Comparison of ENCODE assay signal across 21 mouse cellular contexts in the genomic region with DNA sequence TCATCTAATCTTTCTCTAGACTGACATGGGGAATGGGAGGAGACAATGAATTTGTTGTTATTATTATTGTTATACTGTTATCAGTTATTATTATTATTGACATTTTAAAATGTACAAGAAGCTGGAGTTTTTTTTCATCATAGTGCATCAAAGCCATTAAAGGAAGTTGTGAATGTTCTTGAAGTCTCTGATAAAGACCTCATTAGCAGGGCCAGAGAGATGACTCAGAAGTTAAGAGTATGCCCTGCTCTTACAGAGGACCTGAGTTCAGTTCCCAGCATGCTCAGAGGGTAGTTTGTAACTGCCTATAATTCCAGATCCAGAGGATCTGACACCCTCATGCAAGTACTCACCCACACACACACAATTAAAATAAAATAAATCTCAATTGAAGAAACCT. TPM values are rescaled to one million over a fixed set of nuclear protein-coding genes. Genes with fewer than 3 reads are reported as not detected.
A peak's percentile ranks its signal among the peaks of the same experiment; 100 is the strongest.
DNase-seq lines count a peak whose midpoint lies in the region; ATAC-seq and TF ChIP-seq lines count a peak whose summit lies in the region.
"Had no signal": no experiment of that assay in that cellular context is flagged by ENCODE, and none has a peak within 500 bp of the region (broad histone marks: within the 10 kb centered on the region; RNA-seq: fewer than 3 reads in every experiment).

No protein-coding gene starts in this region.

- H3K9ac ChIP-seq in MEL (ENCODE audit: control insufficient read depth, low read depth, low read length, poor library complexity, severe bottlenecking) = no peak overlapping the region
- H3K9ac ChIP-seq in forebrain, embryonic 12.5 days = no peak overlapping the region

- no peaks in the 10 kb centered on the region for H3K9me3 ChIP-seq in MEL (replicated peaks; ENCODE audit: insufficient read depth, low read length)
- H3K9me3 ChIP-seq in forebrain, embryonic 12.5 days = no peaks in the 10 kb centered on the region
- no peaks in the 10 kb centered on the region for H3K9me3 ChIP-seq in hindbrain, embryonic 10.5 days
- H3K9me3 ChIP-seq: G1E had no signal

- TF ChIP-seq RAD21 in MEL (IDR thresholded peaks at IDR 0.05; ENCODE audit: low read depth, low read length) = no peak

- peaks cover 0 to 21% of the 10 kb centered on the region in 2 experiments; a peak in 3 of 4 replicates for H3K36me3 ChIP-seq in MEL (ENCODE audit: control insufficient read depth in 1 of 2, insufficient read depth in 2 of 2, low read length in 2 of 2)
- H3K36me3 ChIP-seq in forebrain, embryonic 12.5 days (replicated peaks) = no peaks in the 10 kb centered on the region
- H3K36me3 ChIP-seq in hindbrain, embryonic 10.5 days = no peaks in the 10 kb centered on the region

- H3K27me3 ChIP-seq in MEL (ENCODE audit: control insufficient read depth in 1 of 2, insufficient read depth in 2 of 2, low read length in 2 of 2) = no peaks in the 10 kb centered on the region
- H3K27me3 ChIP-seq in forebrain, embryonic 12.5 days = no peaks in the 10 kb centered on the region
- no peaks in the 10 kb centered on the region for H3K27me3 ChIP-seq in hindbrain, embryonic 10.5 days (ENCODE audit: insufficient read depth, poor library complexity, severe bottlenecking)
- H3K27me3 ChIP-seq: CH12.LX, Patski had no signal

- DNase-seq in 416B (ENCODE audit: low read depth) = peak; percentile 74
- peak; percentile 81 for DNase-seq in MEL (ENCODE audit: low read depth, low spot score)
- DNase-seq in hindbrain, embryonic 10.5 days (ENCODE audit: low spot score) = no peak
- DNase-seq: adrenal gland, adult 2 months; adrenal gland, adult 8-10 months; adrenal gland, postnatal 10 days; adrenal gland, postnatal 14 days; adrenal gland, postnatal 25 days; adrenal gland, postnatal 36 days; B cell, adult 2 months; cerebellum, adult 11 months; cerebellum, adult 11-12 months; cerebellum, adult 18-20 months; cerebellum, adult 2 months; cerebellum, adult 8-10 months had no signal

- H3K27ac ChIP-seq in MEL (ENCODE audit: control insufficient read depth, low read depth, low read length) = peak overlapping the region; percentile 49; the same call in 1 of the 2 replicates
- no peak overlapping the region for H3K27ac ChIP-seq in forebrain, embryonic 12.5 days
- H3K27ac ChIP-seq in hindbrain, embryonic 10.5 days = no peak overlapping the region

- H3K4me3 ChIP-seq in MEL (ENCODE audit: control insufficient read depth in 1 of 2, insufficient read depth in 1 of 2, low read depth in 2 of 2, low read length in 2 of 2) = no peak overlapping the region
- no peak overlapping the region for H3K4me3 ChIP-seq in forebrain, embryonic 12.5 days (replicated peaks)
- H3K4me3 ChIP-seq in hindbrain, embryonic 10.5 days = no peak overlapping the region

- H3K4me2 ChIP-seq in forebrain, embryonic 12.5 days = no peak overlapping the region

- TF ChIP-seq POLR2A in MEL (IDR thresholded peaks at IDR 0.05; ENCODE audit: control insufficient read depth in 1 of 2, insufficient read depth in 1 of 2, low read depth in 1 of 2, low read length in 2 of 2, poor library complexity in 1 of 2) = no peak

- no peaks in the 10 kb centered on the region for H3K79me2 ChIP-seq in MEL (ENCODE audit: control insufficient read depth, insufficient read depth, low read length, poor library complexity)

- peak; percentile 43 to 75 for TF ChIP-seq EP300 in MEL (IDR thresholded peaks at IDR 0.05; ENCODE audit: low read depth in 1 of 2, low read length in 2 of 2)

- TF ChIP-seq CTCF in MEL (IDR thresholded peaks at IDR 0.05 in 2 of 3, conservative IDR thresholded peaks at IDR 0.05 in 1 of 3; ENCODE audit: control insufficient read depth in 1 of 3, insufficient read depth in 1 of 3, low read depth in 2 of 3, low read length in 3 of 3, poor library complexity in 1 of 3, severe bottlenecking in 1 of 3) = no peak

- H3K4me1 ChIP-seq in MEL (ENCODE audit: control insufficient read depth in 1 of 2, insufficient read depth in 2 of 2, low read length in 2 of 2) = peaks cover 9 to 19% of the 10 kb centered on the region in 2 experiments
- H3K4me1 ChIP-seq in forebrain, embryonic 12.5 days = no peaks in the 10 kb centered on the region
- no peaks in the 10 kb centered on the region for H3K4me1 ChIP-seq in hindbrain, embryonic 10.5 days (replicated peaks)

- ATAC-seq in forebrain, embryonic 12.5 days (ENCODE audit: low FRiP score) = no peak
- ATAC-seq: activated CD4-positive, CD25-positive, alpha-beta regulatory T cell, adult 4 months; CD4-positive, CD25-positive, alpha-beta regulatory T cell, adult 4 months; Patski had no signal

TF ChIP-seq in MEL, 35 proteins besides CTCF, POLR2A, EP300 and RAD21:
- no peak for TF ChIP-seq GABPA (IDR thresholded peaks at IDR 0.05; ENCODE audit: low read depth, low read length)
- no peak for TF ChIP-seq BHLHE40 (IDR thresholded peaks at IDR 0.05; ENCODE audit: borderline replicate concordance, low read depth, low read length)
- TF ChIP-seq POLR2AphosphoS5 (IDR thresholded peaks at IDR 0.05; ENCODE audit: borderline replicate concordance, low read depth, low read length) = no peak
- no peak for TF ChIP-seq HCFC1 (IDR thresholded peaks at IDR 0.05; ENCODE audit: low read depth, low read length)
- TF ChIP-seq TBP (IDR thresholded peaks at IDR 0.05; ENCODE audit: low read depth, low read length) = no peak
- no peak for TF ChIP-seq MEF2A (IDR thresholded peaks at IDR 0.05; ENCODE audit: extremely low read depth, insufficient replicate concordance, low read depth, low read length, poor library complexity, severe bottlenecking)
- no peak for TF ChIP-seq MYC (IDR thresholded peaks at IDR 0.05; ENCODE audit: low read depth, low read length)
- TF ChIP-seq E2F4 (IDR thresholded peaks at IDR 0.05; ENCODE audit: borderline replicate concordance, low read depth, low read length) = no peak
- no peak for TF ChIP-seq MXI1 (IDR thresholded peaks at IDR 0.05; ENCODE audit: low read depth, low read length)
- TF ChIP-seq CHD1 (IDR thresholded peaks at IDR 0.05; ENCODE audit: low read depth, low read length) = no peak
- no peak for TF ChIP-seq ETS1 (IDR thresholded peaks at IDR 0.05; ENCODE audit: low read depth, low read length)
- TF ChIP-seq TCF12 (IDR thresholded peaks at IDR 0.05; ENCODE audit: low read depth, low read length) = peak; percentile 19; the same call in 1 of the 2 replicates
- 0 out of 2 replicates have a peak, but pooled peaks have one; percentile 32 for TF ChIP-seq JUND (IDR thresholded peaks at IDR 0.05; ENCODE audit: low read depth, low read length)
- no peak for TF ChIP-seq MAZ (IDR thresholded peaks at IDR 0.05; ENCODE audit: low read depth, low read length)
- TF ChIP-seq MAX (IDR thresholded peaks at IDR 0.05; ENCODE audit: low read length) = no peak
- no peak for TF ChIP-seq ZMIZ1 (IDR thresholded peaks at IDR 0.05; ENCODE audit: low read depth, low read length)
- TF ChIP-seq MAFK (IDR thresholded peaks at IDR 0.05; ENCODE audit: borderline replicate concordance, low read depth, low read length) = no peak
- no peak for TF ChIP-seq CHD2 (IDR thresholded peaks at IDR 0.05; ENCODE audit: low read length)
- TF ChIP-seq ZNF384 (IDR thresholded peaks at IDR 0.05; ENCODE audit: low read depth, low read length) = peak; percentile 76
- TF ChIP-seq GATA1 (IDR thresholded peaks at IDR 0.05; ENCODE audit: low read depth, low read length) = peak; percentile 67
- TF ChIP-seq TAL1 (IDR thresholded peaks at IDR 0.05; ENCODE audit: low read length) = no peak
- no peak for TF ChIP-seq NRF1 (IDR thresholded peaks at IDR 0.05; ENCODE audit: insufficient read depth, low read depth, low read length, poor library complexity, severe bottlenecking)

RNA-seq across cellular contexts. Expression of a gene that starts 11.1 kb away (rescaled TPM):
- total RNA-seq in MEL (2012; rRNA removed) = 5.7 and 8.7 TPM in 2 replicates
- 10 to 100 TPM in 1 of 2 experiments, not detected in 1; 12.8 TPM for polyA plus RNA-seq in MEL (2012; ENCODE audit: insufficient read depth in 1 of 2, insufficient read length in 2 of 2, low read depth in 1 of 2, low replicate concordance in 2 of 2, missing spikeins in 1 of 2)
- 11.0 and 13.8 TPM in 2 replicates for polyA plus RNA-seq in forebrain, embryonic 12.5 days (2016; fragmentation: Nextera tagmentation; extraction: Ambion mirVana)
- 7.6 and 8.6 TPM in 2 replicates for polyA plus RNA-seq in hindbrain, embryonic 10.5 days (2016; fragmentation: Nextera tagmentation; extraction: Ambion mirVana)

RNA-seq across cellular contexts. Expression of a gene that starts 11.2 kb away (rescaled TPM):
- total RNA-seq in MEL (2012; rRNA removed) = 0.69 and 0.81 TPM in 2 replicates
- 1 to 10 TPM in 1 of 2 experiments, not detected in 1; 1.3 TPM for polyA plus RNA-seq in MEL (2012; ENCODE audit: insufficient read depth in 1 of 2, insufficient read length in 2 of 2, low read depth in 1 of 2, low replicate concordance in 2 of 2, missing spikeins in 1 of 2)
- polyA plus RNA-seq in forebrain, embryonic 12.5 days (2016; fragmentation: Nextera tagmentation; extraction: Ambion mirVana) = 2.1 and 3.3 TPM in 2 replicates
- polyA plus RNA-seq in hindbrain, embryonic 10.5 days (2016; fragmentation: Nextera tagmentation; extraction: Ambion mirVana) = 0.68 and 1.0 TPM in 2 replicates
- polyA plus RNA-seq: adrenal gland, adult 2 months had no signal

RNA-seq across cellular contexts. Expression of a gene that starts 19.3 kb away (rescaled TPM):
- total RNA-seq in MEL (2012; rRNA removed) = 0.15 TPM in 1 of 2 replicates, not detected in the other
- under 1 TPM in 1 of 2 experiments, not detected in 1; 0.10 TPM for polyA plus RNA-seq in MEL (2012; ENCODE audit: insufficient read depth in 1 of 2, insufficient read length in 2 of 2, low read depth in 1 of 2, low replicate concordance in 2 of 2, missing spikeins in 1 of 2)
- 28.7 and 29.9 TPM in 2 replicates for polyA plus RNA-seq in forebrain, embryonic 12.5 days (2016; fragmentation: Nextera tagmentation; extraction: Ambion mirVana)
- 23.3 and 24.1 TPM in 2 replicates for polyA plus RNA-seq in hindbrain, embryonic 10.5 days (2016; fragmentation: Nextera tagmentation; extraction: Ambion mirVana)

RNA-seq across cellular contexts. Expression of a gene that starts 36.1 kb away (rescaled TPM):
- total RNA-seq in MEL (2012; rRNA removed) = 0.46 and 0.85 TPM in 2 replicates
- polyA plus RNA-seq in MEL (2012; ENCODE audit: insufficient read depth in 1 of 2, insufficient read length in 2 of 2, low read depth in 1 of 2, low replicate concordance in 2 of 2, missing spikeins in 1 of 2) = 1 to 10 TPM in 1 of 2 experiments, not detected in 1; 1.1 TPM
- 11.6 and 12.0 TPM in 2 replicates for polyA plus RNA-seq in forebrain, embryonic 12.5 days (2016; fragmentation: Nextera tagmentation; extraction: Ambion mirVana)
- 6.8 and 10.7 TPM in 2 replicates for polyA plus RNA-seq in hindbrain, embryonic 10.5 days (2016; fragmentation: Nextera tagmentation; extraction: Ambion mirVana)

RNA-seq across cellular contexts. Expression of a gene that starts 36.2 kb away (rescaled TPM):
- total RNA-seq in MEL (2012; rRNA removed) = 33.4 and 35.2 TPM in 2 replicates
- 10 to 100 TPM in 1 of 2 experiments, not detected in 1; 47.1 TPM for polyA plus RNA-seq in MEL (2012; ENCODE audit: insufficient read depth in 1 of 2, insufficient read length in 2 of 2, low read depth in 1 of 2, low replicate concordance in 2 of 2, missing spikeins in 1 of 2)
- polyA plus RNA-seq in forebrain, embryonic 12.5 days (2016; fragmentation: Nextera tagmentation; extraction: Ambion mirVana) = 39.5 and 40.5 TPM in 2 replicates
- 46.5 and 48.9 TPM in 2 replicates for polyA plus RNA-seq in hindbrain, embryonic 10.5 days (2016; fragmentation: Nextera tagmentation; extraction: Ambion mirVana)

Comparison
In these comparisons a context has a peak if more than half of its experiments do, and no peak if none do; other contexts are left out.
1. RNA of a gene that starts 19.3 kb away (polyA plus RNA-seq): 28.7 to 29.9 TPM in forebrain, embryonic 12.5 days and 23.3 to 24.1 TPM in hindbrain, embryonic 10.5 days; 0.10 TPM in MEL; every median in the first group is over 10 times any median in the second.